Mouse (Mus musculus): ENCODE measurements around the gene Syne3. TPM values are rescaled to one million over a fixed set of nuclear protein-coding genes. Genes with fewer than 3 reads are reported as not detected.

Gene Syne3
- polyA plus RNA-seq, 1 experiment from 2014 or later: 0.29 TPM

DNA sequence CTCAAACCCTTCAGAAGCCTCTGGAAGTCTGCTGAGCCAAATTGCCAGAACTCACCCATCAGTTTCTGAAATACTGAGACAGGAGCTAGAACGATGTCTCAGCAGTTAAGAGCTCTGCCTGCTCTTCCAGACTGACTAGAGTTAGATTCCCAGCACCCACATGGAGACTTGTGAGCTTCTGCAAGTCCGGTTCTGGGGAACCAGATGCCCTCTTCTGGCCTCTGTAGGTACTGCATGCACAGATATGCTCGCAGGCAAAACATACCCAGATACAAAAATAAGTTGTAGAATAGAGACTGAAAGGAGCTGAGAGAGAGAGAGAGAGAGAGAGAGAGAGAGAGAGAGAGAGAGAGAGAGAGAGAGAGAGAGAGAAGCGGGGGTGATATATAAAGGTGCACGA lies 24.5 kb downstream of the Syne3 start:
- no peaks in the 10 kb centered on the region for H3K27me3 ChIP-seq (ENCODE audit: insufficient read depth, low read length)
- WGBS: 73% methylated on average over 5 of the region's 5 CpGs
- TF ChIP-seq CTCF (IDR thresholded peaks at IDR 0.05; ENCODE audit: low read depth): peak; percentile 32; the same call in 1 of the 2 replicates
- H3K4me3 ChIP-seq (ENCODE audit: low read depth, low read length): no peak overlapping the region
- no peaks in the 10 kb centered on the region for H3K36me3 ChIP-seq (ENCODE audit: insufficient read depth)
- H3K4me2 ChIP-seq: no peak overlapping the region
- no peaks in the 10 kb centered on the region for H3K9me3 ChIP-seq (ENCODE audit: low read depth, low read length)
- ATAC-seq (ENCODE audit: insufficient read depth) (no peak), DNase-seq (no peak)
- H3K9ac ChIP-seq: no peak overlapping the region
- H3K4me1 ChIP-seq (ENCODE audit: insufficient read depth): no peaks in the 10 kb centered on the region
- H3K27ac ChIP-seq (ENCODE audit: low read depth): no peak overlapping the region

DNA sequence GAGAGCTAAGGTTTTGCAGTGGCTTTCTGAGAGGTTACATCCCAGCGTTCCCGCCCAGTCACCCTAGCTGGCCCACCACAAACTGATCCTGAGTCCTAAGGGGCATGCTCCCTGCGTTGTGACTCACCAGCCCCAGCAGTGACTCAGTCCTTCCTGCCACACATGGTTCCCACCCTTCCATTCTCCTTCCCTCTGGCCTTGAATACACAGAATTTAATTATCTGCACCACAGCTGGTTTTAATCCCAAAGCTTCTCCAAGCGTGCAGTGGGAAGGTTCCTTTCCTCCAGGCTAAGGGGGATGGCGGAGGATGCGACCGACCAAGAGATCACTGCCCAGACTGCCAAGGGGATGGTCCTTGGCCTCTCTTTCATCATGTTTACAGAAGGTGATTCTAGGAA lies 26.1 kb downstream of the Syne3 start:
- ATAC-seq (ENCODE audit: insufficient read depth): no peak

GRCm38 (mm10) chr12:104978943-104979723 lies 30.5 kb downstream of the Syne3 start:
- no peak overlapping the region for H3K9ac ChIP-seq
- WGBS: 64% methylated on average over 22 of the region's 22 CpGs
- no peak overlapping the region for H3K4me3 ChIP-seq (ENCODE audit: low read depth, low read length)
- no peaks in the 10 kb centered on the region for H3K4me1 ChIP-seq (ENCODE audit: insufficient read depth)
- no peaks in the 10 kb centered on the region for H3K9me3 ChIP-seq (ENCODE audit: low read depth, low read length)
- DNase-seq (no peak), ATAC-seq (ENCODE audit: insufficient read depth) (no peak)
- H3K27me3 ChIP-seq (ENCODE audit: insufficient read depth, low read length): no peaks in the 10 kb centered on the region
- no peak overlapping the region; the same call in 1 of the 2 replicates for H3K4me2 ChIP-seq
- H3K36me3 ChIP-seq (ENCODE audit: insufficient read depth): no peaks in the 10 kb centered on the region
- TF ChIP-seq CTCF (IDR thresholded peaks at IDR 0.05; ENCODE audit: low read depth): no peak
- H3K27ac ChIP-seq (ENCODE audit: low read depth): no peak overlapping the region

More for the DNA sequence above, 26.1 kb downstream of the Syne3 start:
- Histone ChIP-seq H3K9ac (no peak overlapping the region), H3K4me3 (ENCODE audit: low read depth, low read length) (no peak overlapping the region), H3K4me1 (ENCODE audit: insufficient read depth) (no peaks in the 10 kb centered on the region), H3K27ac (ENCODE audit: low read depth) (no peak overlapping the region), H3K27me3 (ENCODE audit: insufficient read depth, low read length) (no peaks in the 10 kb centered on the region), H3K36me3 (ENCODE audit: insufficient read depth) (no peaks in the 10 kb centered on the region), H3K9me3 (ENCODE audit: low read depth, low read length) (no peaks in the 10 kb centered on the region), H3K4me2 (no peak overlapping the region)
- TF ChIP-seq CTCF (IDR thresholded peaks at IDR 0.05; ENCODE audit: low read depth): no peak
- DNase-seq: no peak
- WGBS: 52% methylated on average over 7 of the region's 7 CpGs

DNA sequence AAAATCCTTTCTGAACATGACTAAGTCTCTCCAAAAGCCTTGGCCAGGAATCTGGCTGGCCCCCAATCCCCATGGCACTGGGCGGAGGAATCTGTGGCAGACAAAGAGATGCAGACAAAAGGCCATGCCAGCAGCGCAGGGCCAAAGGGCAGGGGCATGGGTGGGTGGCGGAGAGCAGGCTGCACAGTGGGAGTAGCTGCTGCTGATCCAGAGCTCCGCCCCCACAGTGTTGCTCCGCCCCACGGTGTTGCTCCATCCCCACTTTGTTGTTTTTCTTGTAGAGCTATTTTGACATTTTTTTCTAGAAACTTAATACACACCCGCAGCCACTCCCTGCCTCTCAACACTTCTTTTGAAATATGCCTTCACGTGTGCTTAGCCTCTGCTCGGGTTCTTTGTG lies 31.2 kb downstream of the Syne3 start:
- Histone ChIP-seq H3K36me3 (ENCODE audit: insufficient read depth) (no peaks in the 10 kb centered on the region), H3K27ac (ENCODE audit: low read depth) (no peak overlapping the region), H3K4me2 (no peak overlapping the region), H3K4me3 (ENCODE audit: low read depth, low read length) (no peak overlapping the region), H3K27me3 (ENCODE audit: insufficient read depth, low read length) (no peaks in the 10 kb centered on the region), H3K9ac (no peak overlapping the region), H3K9me3 (ENCODE audit: low read depth, low read length) (no peaks in the 10 kb centered on the region), H3K4me1 (ENCODE audit: insufficient read depth) (no peaks in the 10 kb centered on the region)
- ATAC-seq (ENCODE audit: insufficient read depth) (no peak), DNase-seq (no peak)
- 19% methylated on average over 9 of the region's 9 CpGs for WGBS
- no peak for TF ChIP-seq CTCF (IDR thresholded peaks at IDR 0.05; ENCODE audit: low read depth)

DNA sequence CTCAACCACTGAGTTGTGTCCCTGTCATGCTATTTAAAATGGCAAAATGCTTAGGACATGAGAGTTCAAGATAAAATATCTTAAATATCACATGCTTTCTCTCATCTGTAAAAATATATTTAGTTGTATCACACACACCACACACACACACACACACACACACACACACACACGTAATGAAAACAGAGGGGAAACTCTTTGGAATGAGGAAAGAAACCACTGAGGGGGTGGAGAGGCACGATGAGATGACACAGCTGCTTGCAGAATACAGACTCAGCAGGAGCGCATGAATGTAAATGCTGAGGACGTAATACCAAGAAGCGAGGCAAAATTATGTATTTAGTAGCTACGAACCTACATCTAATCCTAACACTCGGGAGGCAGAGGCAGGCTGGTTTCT lies 32.7 kb downstream of the Syne3 start:
- ATAC-seq (ENCODE audit: insufficient read depth) (no peak), DNase-seq (peak; percentile 48)
- H3K4me2 ChIP-seq: no peak overlapping the region
- H3K4me3 ChIP-seq (ENCODE audit: low read depth, low read length): no peak overlapping the region
- no peak overlapping the region for H3K27ac ChIP-seq (ENCODE audit: low read depth)
- H3K9ac ChIP-seq: no peak overlapping the region
- WGBS: 75% methylated on average over 7 of the region's 7 CpGs
- no peak for TF ChIP-seq CTCF (IDR thresholded peaks at IDR 0.05; ENCODE audit: low read depth)
- H3K9me3 ChIP-seq (ENCODE audit: low read depth, low read length): no peaks in the 10 kb centered on the region
- H3K4me1 ChIP-seq (ENCODE audit: insufficient read depth): no peaks in the 10 kb centered on the region
- no peaks in the 10 kb centered on the region for H3K36me3 ChIP-seq (ENCODE audit: insufficient read depth)
- H3K27me3 ChIP-seq (ENCODE audit: insufficient read depth, low read length): peaks cover 7% of the 10 kb centered on the region; the same call in 1 of the 2 replicates

GRCm38 (mm10) chr12:104976331-104976817 lies 33.2 kb downstream of the Syne3 start:
- Histone ChIP-seq H3K36me3 (ENCODE audit: insufficient read depth) (no peaks in the 10 kb centered on the region), H3K4me2 (no peak overlapping the region), H3K4me3 (ENCODE audit: low read depth, low read length) (no peak overlapping the region), H3K9me3 (ENCODE audit: low read depth, low read length) (no peaks in the 10 kb centered on the region), H3K4me1 (ENCODE audit: insufficient read depth) (no peaks in the 10 kb centered on the region), H3K9ac (no peak overlapping the region), H3K27me3 (ENCODE audit: insufficient read depth, low read length) (peaks cover 10% of the 10 kb centered on the region; the same call in 1 of the 2 replicates), H3K27ac (ENCODE audit: low read depth) (no peak overlapping the region)
- ATAC-seq (ENCODE audit: insufficient read depth): peak; percentile 33; the same call in 1 of the 2 replicates
- 56% methylated on average over 8 of the region's 8 CpGs for WGBS
- TF ChIP-seq CTCF (IDR thresholded peaks at IDR 0.05; ENCODE audit: low read depth): no peak
- no peak for DNase-seq

DNA sequence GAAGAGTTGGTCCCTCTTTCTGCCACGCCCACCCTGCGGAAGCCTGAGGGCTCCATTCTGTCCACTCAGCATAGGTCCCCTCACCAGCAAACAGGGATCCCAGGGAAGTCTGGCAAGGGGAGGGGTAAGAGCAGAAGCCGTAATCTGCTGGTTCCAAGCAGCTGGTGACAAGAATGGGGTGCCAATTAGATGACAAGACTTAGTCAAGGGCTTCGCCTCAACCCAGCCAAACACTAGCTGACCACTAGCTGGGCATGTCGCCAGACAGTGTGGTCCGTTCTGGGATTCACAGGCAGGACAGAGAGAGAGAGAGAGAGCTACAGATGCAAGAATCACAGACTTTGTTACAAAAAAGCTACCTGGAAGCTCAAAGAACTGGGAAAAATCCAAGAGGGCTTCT lies 36.7 kb downstream of the Syne3 start:
- Histone ChIP-seq H3K27me3 (ENCODE audit: insufficient read depth, low read length) (peaks cover 16% of the 10 kb centered on the region), H3K9ac (no peak overlapping the region), H3K9me3 (ENCODE audit: low read depth, low read length) (no peaks in the 10 kb centered on the region; the same call in 1 of the 2 replicates), H3K4me2 (no peak overlapping the region), H3K4me3 (ENCODE audit: low read depth, low read length) (no peak overlapping the region), H3K36me3 (ENCODE audit: insufficient read depth) (no peaks in the 10 kb centered on the region), H3K4me1 (ENCODE audit: insufficient read depth) (0 out of 2 replicates have a peak, but pooled peaks cover 2% of the 10 kb centered on the region), H3K27ac (ENCODE audit: low read depth) (no peak overlapping the region)
- no peak for ATAC-seq (ENCODE audit: insufficient read depth)
- DNase-seq: peak; percentile 72
- WGBS: 61% methylated on average over 6 of the region's 6 CpGs
- TF ChIP-seq CTCF (IDR thresholded peaks at IDR 0.05; ENCODE audit: low read depth): no peak

Data from lung, embryonic 14.5 days (tissue).